Mouse (Mus musculus) testis, adult 2 months (tissue): ENCODE data around the gene Atp6v0a4.

Source experiments
- CTCF ChIP-seq: fragments of 200-500 bp; IDR thresholded peaks from 2 replicates; pipeline ENCODE4 v1.5.1; 2012; ENCODE audit warnings: low read depth, mild to moderate bottlenecking, inconsistent platforms, low read length, moderate library complexity; ENCODE audit not compliant: control insufficient read depth, insufficient read depth, insufficient replicate concordance
- POLR2A ChIP-seq: fragments of 200-500 bp; IDR thresholded peaks from 2 replicates; pipeline ENCODE4 v1.6.1; 2012; ENCODE audit warnings: low read depth, mild to moderate bottlenecking, inconsistent platforms, low read length, moderate library complexity; ENCODE audit not compliant: control insufficient read depth

- TF ChIP-seq CTCF (no peak), POLR2A (no peak)
Measured at GRCm38 (mm10) chr6:38081727-38082341, 42.6 kb downstream of the Atp6v0a4 start.
